Mouse (Mus musculus) inflammation-experienced regulatory T-cells (primary cell): ENCODE data around the gene Taar4. TPM values are rescaled to one million over a fixed set of nuclear protein-coding genes. Genes with fewer than 3 reads are reported as not detected.

Experiments used
- polyA plus RNA-seq, 2 experiments: library from polyadenylated mRNA; unstranded; fragments of 100-300 nt; shearing (Covaris generic); gene quantifications; one replicate each; pipeline ENCODE4 v1.2.1; 2017

Taar4 gene
- not detected for polyA plus RNA-seq

GRCm38 (mm10) chr10:23960444-23960915, at the start of gene Taar4:
TSS of gene Taar4 (plus strand) at chr10:23960494.

GRCm38 (mm10) chr10:23920056-23920455, 40.2 kb upstream of the Taar4 start, which contains the start of gene Taar1:
TSS of gene Taar1 (plus strand) at chr10:23920356.

GRCm38 (mm10) chr10:23938312-23938711, 22.0 kb upstream of the Taar4 start, which contains the start of gene Taar2:
TSS of gene Taar2 (plus strand) at chr10:23938572.

GRCm38 (mm10) chr10:23949508-23950005, 10.7 kb upstream of the Taar4 start, which contains the start of gene Taar3:
TSS of gene Taar3 (plus strand) at chr10:23949558.

GRCm38 (mm10) chr10:23970656-23971165, 10.4 kb downstream of the Taar4 start, which contains the start of gene Taar5:
TSS of gene Taar5 (plus strand) at chr10:23970706.

GRCm38 (mm10) chr10:23985546-23985945, 25.3 kb downstream of the Taar4 start, which contains the start of gene Taar6:
TSS of gene Taar6 (minus strand) at chr10:23985646.

GRCm38 (mm10) chr10:23993381-23993780, 33.1 kb downstream of the Taar4 start, which contains the start of gene Taar7a:
TSS of gene Taar7a (minus strand) at chr10:23993481.

GRCm38 (mm10) chr10:23999639-24000038, 39.3 kb downstream of the Taar4 start, which contains the start of gene Taar7b:
TSS of gene Taar7b (plus strand) at chr10:23999939.

Other genes with a start within 250 kb of the Taar4 start
- 10 to 100 TPM; 21.7 to 29.9 TPM for gene Rps12, start 173.2 kb upstream of the Taar4 start, polyA plus RNA-seq
- gene Slc18b1, start 163.5 kb upstream of the Taar4 start, polyA plus RNA-seq, result 1 to 10 TPM in 1 of 2 experiments, under 1 TPM in 1; 0.53 to 1.4 TPM
- under 1 TPM; 0.11 to 0.16 TPM for gene Vnn3, start 109.0 kb upstream of the Taar4 start, polyA plus RNA-seq
- gene Vnn1, start 65.8 kb upstream of the Taar4 start, polyA plus RNA-seq, result under 1 TPM; 0.53 to 0.74 TPM
- gene Taar1, start 40.1 kb upstream of the Taar4 start, polyA plus RNA-seq, result 1 to 10 TPM in 1 of 2 experiments, not detected in 1; 1.7 TPM
- not detected for gene Taar2, start 21.9 kb upstream of the Taar4 start, polyA plus RNA-seq
- gene Taar3, start 10.9 kb upstream of the Taar4 start, polyA plus RNA-seq, result not detected
- 1 to 10 TPM in 1 of 2 experiments, not detected in 1; 1.2 TPM for gene Taar5, start 10.2 kb downstream of the Taar4 start, polyA plus RNA-seq
- gene Taar6, start 25.2 kb downstream of the Taar4 start, polyA plus RNA-seq, result under 1 TPM in 1 of 2 experiments, not detected in 1; 0.16 TPM
- under 1 TPM in 1 of 2 experiments, not detected in 1; 0.36 TPM for gene Taar7a, start 33.0 kb downstream of the Taar4 start, polyA plus RNA-seq
- under 1 TPM in 1 of 2 experiments, not detected in 1; 0.98 TPM for gene Taar7b, start 39.4 kb downstream of the Taar4 start, polyA plus RNA-seq
- not detected for gene Taar7d, start 66.7 kb downstream of the Taar4 start, polyA plus RNA-seq
- gene Taar7e, start 77.1 kb downstream of the Taar4 start, polyA plus RNA-seq, result under 1 TPM; 0.46 to 0.50 TPM
- gene Taar7f, start 89.0 kb downstream of the Taar4 start, polyA plus RNA-seq, result not detected
- gene Taar8a, start 116.0 kb downstream of the Taar4 start, polyA plus RNA-seq, result not detected
- not detected for gene Taar8b, start 131.8 kb downstream of the Taar4 start, polyA plus RNA-seq
- not detected for gene Taar8c, start 141.4 kb downstream of the Taar4 start, polyA plus RNA-seq
- 1 to 10 TPM in 1 of 2 experiments, under 1 TPM in 1; 0.14 to 1.4 TPM for gene Taar9, start 149.0 kb downstream of the Taar4 start, polyA plus RNA-seq
- gene Stx7, start 188.8 kb downstream of the Taar4 start, polyA plus RNA-seq, result 10 to 100 TPM; 39.8 to 48.8 TPM